Mouse (Mus musculus) layer of hippocampus, adult 2 months (tissue): ENCODE results near the gene Slain1. TPM values are rescaled to one million over a fixed set of nuclear protein-coding genes. Genes with fewer than 3 reads are reported as not detected.

ENCODE experiments used
- DNase-seq, 2 experiments: peaks; one replicate each; pipeline ENCODE4 v3.0.0; 2022; ENCODE audit warnings: low spot score in 2 of 2
- H3K27ac ChIP-seq: fragments of 200-600 bp; 2 replicates; pipeline ENCODE4 v1.8.1; 2022
- H3K4me3 ChIP-seq: fragments of 200-600 bp; 2 replicates; pipeline ENCODE4 v1.8.1; 2022; ENCODE audit warnings: mild to moderate bottlenecking
- CTCF ChIP-seq: fragments of 200-600 bp; conservative IDR thresholded peaks from 2 replicates; pipeline ENCODE4 v1.8.1; 2022; ENCODE audit warnings: antibody characterized with exemption, mild to moderate bottlenecking, moderate library complexity
- total RNA-seq, 2 experiments: library from RNA; stranded (reverse); gene quantifications; 2 replicates each; pipeline ENCODE4 v1.2.3; 2021

Slain1 gene
- total RNA-seq, 2 experiments from 2014 or later, result 49.9 to 53.7 TPM

GRCm38 (mm10) chr14:103650413-103651101, 529 bp downstream of the Slain1 start:
- peak overlapping the region; percentile 96 for H3K27ac ChIP-seq
- DNase-seq, result peak; percentile 44 to 61

GRCm38 (mm10) chr14:103651106-103651505, 1.1 kb downstream of the Slain1 start:
- DNase-seq, result no peak
- no peak for TF ChIP-seq CTCF

More at GRCm38 (mm10) chr14:103650413-103651101, 529 bp downstream of the Slain1 start:
- H3K4me3 ChIP-seq, result peak overlapping the region; percentile 90
- TF ChIP-seq CTCF, result no peak

GRCm38 (mm10) chr14:103651562-103651961, 1.5 kb downstream of the Slain1 start:
- Histone ChIP-seq H3K27ac (peak overlapping the region; percentile 96), H3K4me3 (peak overlapping the region; percentile 90)
- DNase-seq, result no peak
- no peak for TF ChIP-seq CTCF

More at GRCm38 (mm10) chr14:103651106-103651505, 1.1 kb downstream of the Slain1 start:
- H3K27ac ChIP-seq, result peak overlapping the region; percentile 96
- peak overlapping the region; percentile 90 for H3K4me3 ChIP-seq

- DNase-seq, result no peak
- TF ChIP-seq CTCF, result no peak
- peak overlapping the region; percentile 53; the same call in 1 of the 2 replicates for H3K27ac ChIP-seq
- H3K4me3 ChIP-seq, result peak overlapping the region; percentile 90
Observed at GRCm38 (mm10) chr14:103652524-103652923, 2.5 kb downstream of the Slain1 start.

- Histone ChIP-seq H3K4me3 (peak overlapping the region; percentile 90), H3K27ac (peak overlapping the region; percentile 33; the same call in 1 of the 2 replicates)
- no peak for TF ChIP-seq CTCF
- no peak for DNase-seq
Observed at GRCm38 (mm10) chr14:103653800-103654199, 3.8 kb downstream of the Slain1 start.

- H3K27ac ChIP-seq, result peak overlapping the region; percentile 39; the same call in 1 of the 2 replicates
- TF ChIP-seq CTCF, result no peak
- peak overlapping the region; percentile 13; the same call in 1 of the 2 replicates for H3K4me3 ChIP-seq
Observed at GRCm38 (mm10) chr14:103655448-103655847, 5.4 kb downstream of the Slain1 start.

GRCm38 (mm10) chr14:103657876-103658275, 7.8 kb downstream of the Slain1 start:
- no peak for DNase-seq
- TF ChIP-seq CTCF, result no peak
- Histone ChIP-seq H3K27ac (no peak overlapping the region), H3K4me3 (no peak overlapping the region)

More at GRCm38 (mm10) chr14:103655448-103655847, 5.4 kb downstream of the Slain1 start:
- DNase-seq, result peak in 1 of 2 experiments; percentile 50

GRCm38 (mm10) chr14:103663026-103663425, 13.0 kb downstream of the Slain1 start:
- peak; percentile 78 to 94 for DNase-seq
- TF ChIP-seq CTCF, result peak; percentile 47
- peak overlapping the region; percentile 18; the same call in 1 of the 2 replicates for H3K4me3 ChIP-seq
- peak overlapping the region; percentile 55; the same call in 1 of the 2 replicates for H3K27ac ChIP-seq

GRCm38 (mm10) chr14:103664391-103664790, 14.4 kb downstream of the Slain1 start:
- H3K4me3 ChIP-seq, result no peak overlapping the region
- H3K27ac ChIP-seq, result peak overlapping the region; percentile 29
- TF ChIP-seq CTCF, result no peak
- no peak for DNase-seq

GRCm38 (mm10) chr14:103666347-103666954, 16.4 kb downstream of the Slain1 start:
- no peak for DNase-seq
- TF ChIP-seq CTCF, result no peak
- no peak overlapping the region for H3K4me3 ChIP-seq
- H3K27ac ChIP-seq, result no peak overlapping the region

- H3K27ac ChIP-seq, result no peak overlapping the region
- DNase-seq, result no peak
- no peak for TF ChIP-seq CTCF
- no peak overlapping the region for H3K4me3 ChIP-seq
Observed at GRCm38 (mm10) chr14:103667036-103667435, 17.0 kb downstream of the Slain1 start.

- DNase-seq, result peak in 1 of 2 experiments; percentile 55
- TF ChIP-seq CTCF, result no peak
- Histone ChIP-seq H3K27ac (peak overlapping the region; percentile 90), H3K4me3 (peak overlapping the region; percentile 32; the same call in 1 of the 2 replicates)
Observed at GRCm38 (mm10) chr14:103679395-103680217, 29.6 kb downstream of the Slain1 start.

GRCm38 (mm10) chr14:103680285-103680819, 30.3 kb downstream of the Slain1 start:
- peak overlapping the region; percentile 90 for H3K27ac ChIP-seq
- TF ChIP-seq CTCF, result no peak
- DNase-seq, result no peak
- peak overlapping the region; percentile 32; the same call in 1 of the 2 replicates for H3K4me3 ChIP-seq
